Mouse (Mus musculus) stomach, postnatal 0 days (tissue): Measurements from ENCODE around the gene Rexo5. TPM values are rescaled to one million over a fixed set of nuclear protein-coding genes. Genes with fewer than 3 reads are reported as not detected.

Experiments
- ATAC-seq: fragments of 200-750 bp; cut with Nextera tagmentation; 2 replicates; pipeline ENCODE4 v1.8.0; 2017; ENCODE audit not compliant: low FRiP score, low TSS enrichment
- DNase-seq: peaks from one replicate; pipeline ENCODE4 v3.0.0-alpha.2; 2016; ENCODE audit warnings: low spot score
- H3K27ac ChIP-seq: fragments of 300-500 bp; sonication (generic); replicated peaks from 2 replicates; pipeline ENCODE4 v1.5.1; 2014; ENCODE audit warnings: mild to moderate bottlenecking, control low read depth
- H3K27me3 ChIP-seq: fragments of 300-500 bp; sonication (generic); 2 replicates; pipeline ENCODE4 v1.6.1; 2014; ENCODE audit warnings: low read length; ENCODE audit not compliant: control insufficient read depth, insufficient read depth
- H3K36me3 ChIP-seq: fragments of 300-500 bp; sonication (generic); 2 replicates; pipeline ENCODE4 v1.6.1; 2014; ENCODE audit warnings: low read length, mixed read lengths; ENCODE audit not compliant: control insufficient read depth, insufficient read depth
- H3K4me1 ChIP-seq: fragments of 300-500 bp; sonication (generic); replicated peaks from 2 replicates; pipeline ENCODE4 v1.6.1; 2014; ENCODE audit warnings: antibody characterized with exemption; ENCODE audit not compliant: control insufficient read depth, insufficient read depth
- H3K4me2 ChIP-seq: fragments of 300-500 bp; sonication (generic); replicated peaks from 2 replicates; pipeline ENCODE4 v1.6.1; 2014; ENCODE audit warnings: low read depth, mild to moderate bottlenecking, control low read depth, moderate library complexity
- H3K4me3 ChIP-seq: fragments of 300-500 bp; sonication (generic); 2 replicates; pipeline ENCODE4 v1.5.1; 2014; ENCODE audit warnings: low read depth, low read length, control low read depth
- H3K9ac ChIP-seq: fragments of 300-500 bp; sonication (generic); 2 replicates; pipeline ENCODE4 v1.6.1; 2014; ENCODE audit warnings: mild to moderate bottlenecking, low read length, control low read depth, mixed read lengths
- H3K9me3 ChIP-seq: fragments of 300-500 bp; sonication (generic); 2 replicates; pipeline ENCODE4 v1.6.1; 2016; ENCODE audit warnings: low read length; ENCODE audit not compliant: control insufficient read depth
- CTCF ChIP-seq: IDR thresholded peaks from 2 replicates; pipeline ENCODE4 v1.5.1; 2016; ENCODE audit warnings: antibody characterized with exemption, low read depth, mild to moderate bottlenecking, moderate library complexity
- EP300 ChIP-seq: optimal IDR thresholded peaks from 2 replicates; pipeline ENCODE3; 2016; ENCODE audit warnings: antibody characterized with exemption
- WGBS: fragments of 180-500 bp; shearing (Covaris S2); extraction: QIAGEN DNeasy Blood & Tissue Kit; methylation state at CpG from one replicate; pipeline ENCODE4 v1.1.7; 2014; 5-methylcytosine and 5-hydroxymethylcytosine counted together
- polyA plus RNA-seq: library from polyadenylated mRNA; unstranded; fragments of >200 nt; fragmentation: Nextera tagmentation; extraction: Ambion mirVana; gene quantifications from 2 replicates; pipeline ENCODE4 v1.2.1, GENCODE M21; 2015

Gene Rexo5
- polyA plus RNA-seq, 1 experiment from 2014 or later, result 4.8 TPM

DNA sequence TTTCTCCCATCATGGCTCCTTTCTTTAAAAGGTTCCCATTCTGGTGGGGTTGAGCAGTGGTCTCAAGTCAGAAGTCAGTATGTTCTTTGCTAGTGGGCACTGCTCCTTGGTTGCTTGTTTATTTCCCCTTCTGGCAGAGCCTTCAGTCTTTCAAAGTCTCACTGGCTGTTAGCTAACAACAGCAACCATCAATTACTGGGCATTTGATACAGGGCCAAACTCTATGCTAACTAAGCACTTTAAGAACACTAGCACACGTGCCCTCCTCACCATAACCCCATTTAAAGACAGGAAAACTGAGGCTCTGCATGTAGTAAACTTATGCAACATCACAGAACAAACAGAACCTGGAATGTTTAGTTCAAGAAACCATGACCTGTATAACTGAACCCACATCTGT is 68.4 kb downstream of the Rexo5 start:
- Histone ChIP-seq H3K4me1 (no peaks in the 10 kb centered on the region), H3K36me3 (peaks cover 6% of the 10 kb centered on the region), H3K4me3 (no peak overlapping the region), H3K4me2 (0 out of 2 replicates have a peak overlapping the region, but pooled peaks have one; percentile 20), H3K9me3 (no peaks in the 10 kb centered on the region), H3K9ac (no peak overlapping the region; the same call in 1 of the 2 replicates), H3K27me3 (no peaks in the 10 kb centered on the region), H3K27ac (peak overlapping the region; percentile 86)
- TF ChIP-seq EP300, result no peak
- TF ChIP-seq CTCF, result no peak
- ATAC-seq, result no peak
- 33% methylated on average over 1 of the region's 1 CpGs for WGBS
- no peak for DNase-seq

DNA sequence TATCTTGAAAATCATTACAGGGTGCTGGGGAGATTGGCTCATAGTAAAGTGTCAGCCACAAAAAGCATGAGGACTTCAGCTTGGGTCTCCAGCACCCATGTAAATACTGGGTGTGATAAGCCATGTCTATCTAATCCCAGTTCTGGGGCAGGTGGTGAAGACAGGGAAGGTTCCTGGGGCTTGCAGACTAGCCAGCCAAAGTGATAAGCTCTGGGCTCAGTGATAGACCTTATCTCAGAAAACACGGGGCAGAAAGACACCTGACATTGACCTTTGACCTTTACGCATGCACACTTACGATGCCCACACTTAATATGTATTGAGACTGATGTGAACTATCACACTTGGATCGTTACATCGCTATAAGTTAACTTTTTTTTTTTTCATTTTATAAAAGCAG is 70.7 kb downstream of the Rexo5 start:
- no peak overlapping the region for H3K4me3 ChIP-seq
- no peaks in the 10 kb centered on the region for H3K27me3 ChIP-seq
- DNase-seq, result no peak
- ATAC-seq, result no peak
- H3K36me3 ChIP-seq, result no peaks in the 10 kb centered on the region; the same call in 1 of the 2 replicates
- no peak overlapping the region for H3K9ac ChIP-seq
- no peaks in the 10 kb centered on the region for H3K4me1 ChIP-seq
- no peak overlapping the region for H3K27ac ChIP-seq
- H3K9me3 ChIP-seq, result no peaks in the 10 kb centered on the region
- TF ChIP-seq EP300, result no peak
- TF ChIP-seq CTCF, result no peak
- 79% methylated on average over 5 of the region's 5 CpGs for WGBS
- no peak overlapping the region for H3K4me2 ChIP-seq

DNA sequence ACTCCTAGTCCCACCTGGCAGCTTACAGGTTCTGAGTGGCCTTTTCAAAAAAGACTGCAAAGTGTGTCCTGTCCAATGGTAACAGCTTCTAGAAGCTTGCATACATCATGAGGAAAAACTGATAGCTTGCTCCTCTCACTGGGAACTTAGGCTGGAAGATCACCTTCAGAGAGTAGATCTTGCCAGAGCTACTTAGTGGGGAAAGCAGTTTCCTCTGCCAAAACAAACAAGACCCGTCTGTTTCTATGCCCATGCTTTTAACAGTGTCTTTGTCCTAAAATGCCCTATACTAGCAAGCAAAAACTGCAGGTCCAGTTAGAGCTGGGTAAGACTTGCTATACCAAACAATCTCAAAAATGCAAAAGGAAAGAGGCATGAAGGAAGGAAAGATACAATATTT is 72.3 kb downstream of the Rexo5 start:
- TF ChIP-seq EP300 (no peak), CTCF (no peak)
- H3K4me1 ChIP-seq, result no peaks in the 10 kb centered on the region
- H3K27ac ChIP-seq, result no peak overlapping the region
- no peak for DNase-seq
- H3K36me3 ChIP-seq, result no peaks in the 10 kb centered on the region; the same call in 1 of the 2 replicates
- 14% methylated on average over 1 of the region's 1 CpGs for WGBS
- no peak overlapping the region for H3K9ac ChIP-seq
- no peaks in the 10 kb centered on the region for H3K9me3 ChIP-seq
- no peak overlapping the region for H3K4me3 ChIP-seq
- H3K27me3 ChIP-seq, result no peaks in the 10 kb centered on the region
- H3K4me2 ChIP-seq, result no peak overlapping the region
- no peak for ATAC-seq

DNA sequence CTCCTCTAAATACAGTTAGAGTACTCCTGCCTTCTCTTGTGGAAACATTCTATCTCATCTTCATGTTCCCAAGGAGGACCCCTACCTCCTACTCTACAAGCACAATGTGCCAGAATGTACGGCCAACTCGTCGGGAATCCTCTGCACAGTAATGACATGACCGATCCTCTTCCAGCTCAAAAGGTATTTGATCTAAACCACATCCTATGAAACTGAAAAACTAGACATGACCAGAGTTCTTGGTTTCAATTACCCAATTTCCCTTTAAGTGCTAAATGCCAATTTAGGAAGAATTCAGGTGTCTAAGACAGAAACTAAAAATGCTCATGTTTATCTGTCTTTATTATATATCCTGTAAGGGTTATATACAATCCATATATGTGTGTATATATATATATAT is 78.4 kb downstream of the Rexo5 start:
- no peak overlapping the region for H3K4me2 ChIP-seq
- no peak overlapping the region for H3K9ac ChIP-seq
- no peak overlapping the region for H3K4me3 ChIP-seq
- TF ChIP-seq EP300 (no peak), CTCF (no peak)
- H3K4me1 ChIP-seq, result no peaks in the 10 kb centered on the region
- ATAC-seq (no peak), DNase-seq (no peak)
- H3K27ac ChIP-seq, result no peak overlapping the region
- no peaks in the 10 kb centered on the region; the same call in 1 of the 2 replicates for H3K36me3 ChIP-seq
- H3K9me3 ChIP-seq, result no peaks in the 10 kb centered on the region
- WGBS, result 92% methylated on average over 4 of the region's 4 CpGs
- no peaks in the 10 kb centered on the region for H3K27me3 ChIP-seq

DNA sequence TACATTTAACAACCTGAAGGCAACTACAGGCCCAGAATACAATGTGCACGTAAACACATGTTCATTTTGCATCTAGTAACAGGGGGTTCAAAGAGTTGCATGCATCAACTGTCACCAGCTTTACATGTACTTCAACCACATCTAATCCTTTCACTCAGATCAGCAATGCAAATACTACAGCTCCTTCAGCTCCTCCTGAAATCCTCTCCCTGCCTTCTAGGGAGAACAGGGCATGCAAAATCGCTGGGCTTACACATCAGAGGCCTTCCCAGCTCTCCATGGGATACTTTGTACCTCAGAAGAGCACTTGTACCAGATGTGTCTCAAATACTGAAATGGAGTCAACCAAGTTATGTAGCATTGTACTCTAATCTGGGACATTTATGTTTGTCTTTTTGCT is 79.2 kb downstream of the Rexo5 start:
- Histone ChIP-seq H3K36me3 (no peaks in the 10 kb centered on the region; the same call in 1 of the 2 replicates), H3K27me3 (no peaks in the 10 kb centered on the region), H3K9me3 (no peaks in the 10 kb centered on the region), H3K4me1 (no peaks in the 10 kb centered on the region), H3K9ac (no peak overlapping the region), H3K27ac (no peak overlapping the region), H3K4me3 (no peak overlapping the region), H3K4me2 (no peak overlapping the region)
- ATAC-seq (no peak), DNase-seq (no peak)
- TF ChIP-seq EP300, result no peak
- no peak for TF ChIP-seq CTCF
- 57% methylated on average over 2 of the region's 2 CpGs for WGBS

DNA sequence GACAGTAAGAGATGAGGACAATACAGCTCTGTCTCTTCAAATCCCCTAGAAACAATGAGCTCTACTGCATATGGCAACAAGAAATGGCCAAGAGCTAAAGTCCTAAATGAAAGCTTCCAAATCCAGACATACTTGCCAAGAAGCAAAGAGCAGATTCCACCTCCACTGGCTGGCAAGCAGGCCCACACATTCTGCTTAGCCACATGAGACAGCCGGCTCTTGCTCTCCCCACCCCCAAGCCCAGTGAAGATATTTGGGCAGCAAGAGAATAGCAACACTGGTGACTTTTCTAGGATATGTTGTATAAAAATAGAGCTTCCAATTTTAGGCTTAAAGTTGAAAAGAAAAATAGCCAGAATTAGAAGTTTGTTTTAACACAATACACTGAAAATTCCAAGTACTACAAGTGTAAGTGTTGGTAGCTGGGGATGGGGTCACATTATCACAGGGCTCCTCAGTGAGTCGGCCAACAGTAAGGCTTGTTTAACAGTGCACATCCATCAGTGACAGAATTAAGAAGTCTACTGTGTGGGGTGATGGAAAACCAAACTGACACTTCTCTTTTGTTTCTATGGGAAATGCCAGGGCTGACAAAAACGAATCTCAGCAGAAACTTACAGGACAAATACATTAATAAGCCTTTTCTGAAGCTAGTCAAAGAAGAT is 82.1 kb downstream of the Rexo5 start:
- ATAC-seq, result no peak
- H3K9me3 ChIP-seq, result no peaks in the 10 kb centered on the region
- H3K4me3 ChIP-seq, result no peak overlapping the region
- WGBS, result 27% methylated on average over 3 of the region's 3 CpGs
- no peak overlapping the region for H3K9ac ChIP-seq
- no peak for DNase-seq
- TF ChIP-seq EP300 (no peak), CTCF (no peak)
- no peaks in the 10 kb centered on the region for H3K27me3 ChIP-seq
- H3K27ac ChIP-seq, result no peak overlapping the region
- no peaks in the 10 kb centered on the region for H3K4me1 ChIP-seq
- H3K4me2 ChIP-seq, result no peak overlapping the region
- H3K36me3 ChIP-seq, result no peaks in the 10 kb centered on the region
